Mouse (Mus musculus): ENCODE results near the gene Wars.

GRCm38 (mm10) chr12:108938844-108939243 is 44.9 kb upstream of the Wars start:
- TF ChIP-seq CTCF (conservative IDR thresholded peaks at IDR 0.05; ENCODE audit: low read length) (no peak), NANOG (IDR thresholded peaks at IDR 0.05; ENCODE audit: borderline replicate concordance, low read length) (no peak)

All from E14TG2a.4 (cell line).